Mouse (Mus musculus) adrenal gland, adult 2 months (tissue): ENCODE data around the gene Emc6. TPM values are rescaled to one million over a fixed set of nuclear protein-coding genes. Genes with fewer than 3 reads are reported as not detected.

ENCODE experiments used
- polyA plus RNA-seq: library from polyadenylated mRNA; depleted of rRNA; stranded (reverse); fragments of >200 nt; gene quantifications from 2 replicates; pipeline ENCODE4 v1.2.3, GENCODE M21; 2012; rRNA removed
- total RNA-seq, 2 experiments: library from RNA; stranded (reverse); gene quantifications; 2 replicates each; pipeline ENCODE4 v1.2.3; 2021

The Emc6 gene
- total and polyA plus RNA-seq, 3 experiments = 86.1 to 91.0 (median 88.7) TPM

Other genes starting within 250 kb of the Emc6 start
- 10 to 100 TPM in 1 of 2 experiments, 1 to 10 TPM in 1; 7.2 to 11.6 TPM for gene Atp2a3, start 215.9 kb downstream of the Emc6 start, total RNA-seq
- 11.3 and 11.9 TPM in 2 replicates for gene Atp2a3, start 215.9 kb downstream of the Emc6 start, polyA plus RNA-seq
- gene P2rx1, start 177.9 kb downstream of the Emc6 start, total RNA-seq = under 1 TPM; 0.40 to 0.55 TPM
- gene P2rx1, start 177.9 kb downstream of the Emc6 start, polyA plus RNA-seq = 0.85 and 1.0 TPM in 2 replicates
- gene Camkk1, start 158.0 kb downstream of the Emc6 start, total RNA-seq = 1 to 10 TPM; 1.8 to 9.8 TPM
- 2.2 and 3.2 TPM in 2 replicates for gene Camkk1, start 158.0 kb downstream of the Emc6 start, polyA plus RNA-seq
- gene Ncbp3, start 129.3 kb downstream of the Emc6 start, total RNA-seq = 1 to 10 TPM; 9.4 to 9.5 TPM
- 1.6 and 1.7 TPM in 2 replicates for gene Ncbp3, start 129.3 kb downstream of the Emc6 start, polyA plus RNA-seq
- under 1 TPM; 0.23 to 0.79 TPM for gene Itgae, start 86.5 kb downstream of the Emc6 start, total RNA-seq
- 0.39 and 0.54 TPM in 2 replicates for gene Itgae, start 86.5 kb downstream of the Emc6 start, polyA plus RNA-seq
- under 1 TPM; 0.35 TPM for gene Haspin, start 38.7 kb downstream of the Emc6 start, total RNA-seq
- 0.70 and 0.91 TPM in 2 replicates for gene Haspin, start 38.7 kb downstream of the Emc6 start, polyA plus RNA-seq
- gene P2rx5, start 16.6 kb downstream of the Emc6 start, total RNA-seq = 10 to 100 TPM in 1 of 2 experiments, 1 to 10 TPM in 1; 4.4 to 10.9 TPM
- 2.3 and 2.9 TPM in 2 replicates for gene P2rx5, start 16.6 kb downstream of the Emc6 start, polyA plus RNA-seq
- gene Tax1bp3, start within 50 bp of the Emc6 start, total RNA-seq = 10 to 100 TPM; 71.0 to 87.8 TPM
- 71.0 and 77.0 TPM in 2 replicates for gene Tax1bp3, start within 50 bp of the Emc6 start, polyA plus RNA-seq
- gene Ctns, start 22.0 kb upstream of the Emc6 start, total RNA-seq = 10 to 100 TPM; 16.8 to 18.3 TPM
- gene Ctns, start 22.0 kb upstream of the Emc6 start, polyA plus RNA-seq = 11.1 and 12.5 TPM in 2 replicates
- 10 to 100 TPM in 1 of 2 experiments, 1 to 10 TPM in 1; 8.8 to 12.4 TPM for gene Shpk, start 22.4 kb upstream of the Emc6 start, total RNA-seq
- gene Shpk, start 22.4 kb upstream of the Emc6 start, polyA plus RNA-seq = 10.0 and 10.9 TPM in 2 replicates
- under 1 TPM; 0.21 to 0.26 TPM for gene Trpv1, start 57.3 kb upstream of the Emc6 start, total RNA-seq
- gene Trpv1, start 57.3 kb upstream of the Emc6 start, polyA plus RNA-seq = 0.62 and 1.0 TPM in 2 replicates
- under 1 TPM; 0.12 to 0.14 TPM for gene Trpv3, start 90.4 kb upstream of the Emc6 start, total RNA-seq
- gene Trpv3, start 90.4 kb upstream of the Emc6 start, polyA plus RNA-seq = 0.04 and 0.09 TPM in 2 replicates
- gene Aspa, start 152.6 kb upstream of the Emc6 start, total RNA-seq = 10 to 100 TPM; 12.9 to 27.6 TPM
- gene Aspa, start 152.6 kb upstream of the Emc6 start, polyA plus RNA-seq = 0.48 and 0.59 TPM in 2 replicates
- not detected for gene Gm49340, start 152.7 kb upstream of the Emc6 start, total RNA-seq
- 0.04 TPM in 1 of 2 replicates, not detected in the other for gene Gm49340, start 152.7 kb upstream of the Emc6 start, polyA plus RNA-seq
- gene Spata22, start 152.7 kb upstream of the Emc6 start, total RNA-seq = 1 to 10 TPM; 1.1 to 1.5 TPM
- not detected in 2 replicates for gene Spata22, start 152.7 kb upstream of the Emc6 start, polyA plus RNA-seq
- not detected for gene Olfr20, start 173.7 kb upstream of the Emc6 start, total RNA-seq
- 0.22 and 0.31 TPM in 2 replicates for gene Olfr20, start 173.7 kb upstream of the Emc6 start, polyA plus RNA-seq
- gene Olfr376, start 194.2 kb upstream of the Emc6 start, total RNA-seq = not detected
- gene Olfr376, start 194.2 kb upstream of the Emc6 start, polyA plus RNA-seq = not detected in 2 replicates
- not detected for gene Olfr1, start 222.6 kb upstream of the Emc6 start, total RNA-seq
- gene Olfr1, start 222.6 kb upstream of the Emc6 start, polyA plus RNA-seq = not detected in 2 replicates